8 mouse cellular contexts compared by ENCODE assay signal in genomic region chr5:142961881-142962443, GRCm38 (mm10). TPM values are rescaled to one million over a fixed set of nuclear protein-coding genes. Genes with fewer than 3 reads are reported as not detected.
DNase-seq lines count a peak whose midpoint lies in the region; ATAC-seq lines count a peak whose summit lies in the region.

No protein-coding gene starts in this region.

- under 1% methylated on average over 42 of the region's 43 CpGs for WGBS in intestine, embryonic 15.5 days

- peak; percentile 74 for ATAC-seq in intestine, embryonic 15.5 days

- H3K36me3 ChIP-seq in intestine, embryonic 15.5 days: peaks cover 7% of the 10 kb centered on the region; the same call in 1 of the 2 replicates

- H3K4me2 ChIP-seq in intestine, embryonic 15.5 days (replicated peaks): peak overlapping the region; percentile 90

- H3K9ac ChIP-seq in intestine, embryonic 15.5 days: peak overlapping the region; percentile 83

- H3K4me1 ChIP-seq in intestine, embryonic 15.5 days (replicated peaks): peaks cover 28% of the 10 kb centered on the region

- H3K9me3 ChIP-seq in intestine, embryonic 15.5 days: no peaks in the 10 kb centered on the region

- H3K27ac ChIP-seq in intestine, embryonic 15.5 days: peak overlapping the region; percentile 91

- peaks cover 4% of the 10 kb centered on the region; the same call in 1 of the 2 replicates for H3K27me3 ChIP-seq in intestine, embryonic 15.5 days (replicated peaks)

- DNase-seq in adrenal gland, adult 2 months: peak; percentile 66
- DNase-seq in adrenal gland, postnatal 4 days (ENCODE audit: low spot score in 2 of 2): no peak
- peak; percentile 67 for DNase-seq in brain, adult 2 months (ENCODE audit: low read depth, low spot score)
- DNase-seq in gastrocnemius, postnatal 25 days: peak; percentile 86
- DNase-seq in liver: peak; percentile 73
- peak; percentile 96 for DNase-seq in neural tube, embryonic 10.5 days (ENCODE audit: extremely low spot score, low spot score)
- DNase-seq in natural killer cell, adult 2 months (ENCODE audit: low spot score in 2 of 2): no peak

- peak overlapping the region; percentile 59 for H3K4me3 ChIP-seq in intestine, embryonic 15.5 days (replicated peaks)

RNA-seq across cellular contexts. Expression of gene Fscn1, which starts 1.8 kb away (rescaled TPM):
- total RNA-seq in adrenal gland, adult 2 months (2021): 10 to 100 TPM; 24.6 to 42.9 TPM
- polyA plus RNA-seq in adrenal gland, adult 2 months (2012; rRNA removed): 129 and 134 TPM in 2 replicates
- 100 to 1,000 TPM; 122 to 151 TPM for total RNA-seq in adrenal gland, postnatal 4 days (2021)
- 10 to 100 TPM; 13.4 to 17.6 TPM for total RNA-seq in gastrocnemius, postnatal 25 days (2021)
- 140 and 170 TPM in 2 replicates for polyA plus RNA-seq in intestine, embryonic 15.5 days (2015; fragmentation: Nextera tagmentation; extraction: Ambion mirVana)

RNA-seq across cellular contexts. Expression of gene Actb, which starts 55.4 kb away (rescaled TPM):
- 1,000 to 10,000 TPM; 3,681 to 3,786 TPM for total RNA-seq in adrenal gland, adult 2 months (2021)
- 3,805 and 4,221 TPM in 2 replicates for polyA plus RNA-seq in adrenal gland, adult 2 months (2012; rRNA removed)
- 1,000 to 10,000 TPM; 3,089 to 3,273 TPM for total RNA-seq in adrenal gland, postnatal 4 days (2021)
- 100 to 1,000 TPM; 487 to 619 TPM for total RNA-seq in gastrocnemius, postnatal 25 days (2021)
- polyA plus RNA-seq in intestine, embryonic 15.5 days (2015; fragmentation: Nextera tagmentation; extraction: Ambion mirVana): 14,579 and 17,104 TPM in 2 replicates

Comparison
In these comparisons a context has a peak if more than half of its experiments do, and no peak if none do; other contexts are left out.
1. DNase-seq: peak in adrenal gland, adult 2 months (single experiment), brain, adult 2 months (single experiment), gastrocnemius, postnatal 25 days (single experiment), liver (single experiment) and neural tube, embryonic 10.5 days (single experiment); none in adrenal gland, postnatal 4 days (0 of 2) and natural killer cell, adult 2 months (0 of 2).
2. RNA of gene Actb, which starts 55.4 kb away (total RNA-seq): 3,681 to 3,786 TPM in adrenal gland, adult 2 months and 3,089 to 3,273 TPM in adrenal gland, postnatal 4 days; 487 to 619 TPM in gastrocnemius, postnatal 25 days; every median in the first group is over 4 times any median in the second.